Mouse (Mus musculus) intestine, embryonic 14.5 days (tissue): ENCODE results near the gene Dcdc2c. TPM values are rescaled to one million over a fixed set of nuclear protein-coding genes. Genes with fewer than 3 reads are reported as not detected.

ENCODE experiments used
- polyA plus RNA-seq: library from polyadenylated mRNA; unstranded; fragments of >200 nt; fragmentation: Nextera tagmentation; extraction: Ambion mirVana; gene quantifications from 2 replicates; pipeline ENCODE4 v1.2.1, GENCODE M21; 2014

Dcdc2c gene
- polyA plus RNA-seq, 1 experiment from 2014 or later = 0.12 TPM

Other genes with a start within 250 kb of the Dcdc2c start
- gene Allc, start 30.1 kb upstream of the Dcdc2c start, polyA plus RNA-seq = not detected in 2 replicates
- gene Colec11, start 71.0 kb upstream of the Dcdc2c start, polyA plus RNA-seq = 1.1 and 1.2 TPM in 2 replicates
- gene Rps7, start 83.6 kb upstream of the Dcdc2c start, polyA plus RNA-seq = 988 and 1,086 TPM in 2 replicates
- gene Rnaseh1, start 97.2 kb upstream of the Dcdc2c start, polyA plus RNA-seq = 29.2 and 30.0 TPM in 2 replicates
- 76.4 and 78.7 TPM in 2 replicates for gene Adi1, start 122.8 kb upstream of the Dcdc2c start, polyA plus RNA-seq
- gene Trappc12, start 198.1 kb upstream of the Dcdc2c start, polyA plus RNA-seq = 40.9 and 43.5 TPM in 2 replicates
- gene Eipr1, start 199.4 kb upstream of the Dcdc2c start, polyA plus RNA-seq = 31.0 and 32.4 TPM in 2 replicates